Mouse (Mus musculus): Measurements from ENCODE around the gene Ttc7b. TPM values are rescaled to one million over a fixed set of nuclear protein-coding genes. Genes with fewer than 3 reads are reported as not detected.

Ttc7b gene
- polyA plus RNA-seq, 2 experiments: 1.3 to 3.5 TPM

- ATAC-seq (ENCODE audit: insufficient read depth) (no peak), DNase-seq (ENCODE audit: low read depth in 3 of 3, low spot score in 3 of 3) (no peak)
- no peak overlapping the region for H3K9ac ChIP-seq (replicated peaks)
- WGBS (ENCODE audit: insufficient replicate concordance): 54% methylated on average over 6 of the region's 6 CpGs
- H3K9me3 ChIP-seq (ENCODE audit: control insufficient read depth, low read length): no peaks in the 10 kb centered on the region
- no peak overlapping the region for H3K4me2 ChIP-seq (ENCODE audit: low read depth)
- no peaks in the 10 kb centered on the region for H3K27me3 ChIP-seq (ENCODE audit: control insufficient read depth, insufficient read depth, low read length)
- no peak for TF ChIP-seq CTCF (IDR thresholded peaks at IDR 0.05; ENCODE audit: low read depth)
- no peak for TF ChIP-seq EP300 (IDR thresholded peaks at IDR 0.05; ENCODE audit: low read depth)
- no peak overlapping the region for H3K27ac ChIP-seq
- H3K4me3 ChIP-seq (ENCODE audit: insufficient read depth in 1 of 2, low read depth in 2 of 2, low read length in 2 of 2): no peak overlapping the region
- no peaks in the 10 kb centered on the region for H3K4me1 ChIP-seq (replicated peaks; ENCODE audit: control insufficient read depth in 2 of 2, insufficient read depth in 2 of 2, low read length in 1 of 2)
- no peaks in the 10 kb centered on the region for H3K36me3 ChIP-seq (replicated peaks; ENCODE audit: control insufficient read depth, insufficient read depth, low read depth)
Measured at GRCm38 (mm10) chr12:100445271-100445670, 75.4 kb downstream of the Ttc7b start.

DNA sequence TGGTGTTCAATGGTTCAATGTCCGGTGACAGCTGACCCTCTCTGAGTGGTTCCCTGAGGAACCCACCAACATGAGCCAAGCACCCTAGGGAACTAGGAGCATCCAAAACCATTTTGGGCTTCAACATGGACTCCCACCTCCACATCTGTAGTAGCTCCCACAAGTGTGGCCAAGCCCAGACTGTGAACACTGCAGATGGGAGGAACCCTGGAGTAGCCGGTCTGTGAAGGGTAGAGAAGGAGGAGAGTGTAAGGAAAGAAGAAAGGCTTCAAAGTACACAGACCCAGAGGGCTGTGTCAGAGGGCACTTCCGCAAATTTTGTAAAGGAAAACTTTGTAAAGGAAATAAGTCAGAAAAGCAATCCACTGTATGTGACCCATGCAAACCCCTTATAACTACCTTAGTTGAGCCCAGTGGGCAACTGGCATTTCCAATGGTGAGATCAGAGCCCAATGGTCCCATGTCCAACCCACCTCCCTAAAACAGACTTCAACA lies 75.9 kb downstream of the Ttc7b start:
- TF ChIP-seq CTCF (IDR thresholded peaks at IDR 0.05; ENCODE audit: low read depth): no peak
- TF ChIP-seq EP300 (IDR thresholded peaks at IDR 0.05; ENCODE audit: low read depth): no peak
- H3K27ac ChIP-seq: no peak overlapping the region
- H3K9me3 ChIP-seq (ENCODE audit: control insufficient read depth, low read length): no peaks in the 10 kb centered on the region
- H3K4me1 ChIP-seq (replicated peaks; ENCODE audit: control insufficient read depth in 2 of 2, insufficient read depth in 2 of 2, low read length in 1 of 2): 0 out of 4 replicates have a peak, but pooled peaks cover 0 to under 1% of the 10 kb centered on the region in 2 experiments
- H3K4me3 ChIP-seq (ENCODE audit: insufficient read depth in 1 of 2, low read depth in 2 of 2, low read length in 2 of 2): no peak overlapping the region
- no peak overlapping the region for H3K4me2 ChIP-seq (ENCODE audit: low read depth)
- H3K9ac ChIP-seq (replicated peaks): no peak overlapping the region
- DNase-seq (ENCODE audit: low read depth in 3 of 3, low spot score in 3 of 3) (no peak), ATAC-seq (ENCODE audit: insufficient read depth) (no peak)
- H3K27me3 ChIP-seq (ENCODE audit: control insufficient read depth, insufficient read depth, low read length): no peaks in the 10 kb centered on the region
- 79% methylated on average over 3 of the region's 3 CpGs for WGBS (ENCODE audit: insufficient replicate concordance)
- no peaks in the 10 kb centered on the region for H3K36me3 ChIP-seq (replicated peaks; ENCODE audit: control insufficient read depth, insufficient read depth, low read depth)

GRCm38 (mm10) chr12:100443452-100443851 lies 77.2 kb downstream of the Ttc7b start:
- H3K27me3 ChIP-seq (ENCODE audit: control insufficient read depth, insufficient read depth, low read length): no peaks in the 10 kb centered on the region
- H3K4me2 ChIP-seq (ENCODE audit: low read depth): no peak overlapping the region
- no peak overlapping the region for H3K27ac ChIP-seq
- H3K9ac ChIP-seq (replicated peaks): no peak overlapping the region
- H3K9me3 ChIP-seq (ENCODE audit: control insufficient read depth, low read length): no peaks in the 10 kb centered on the region
- no peak for DNase-seq (ENCODE audit: low read depth in 3 of 3, low spot score in 3 of 3)
- no peaks in the 10 kb centered on the region for H3K36me3 ChIP-seq (replicated peaks; ENCODE audit: control insufficient read depth, insufficient read depth, low read depth)
- 0 out of 4 replicates have a peak, but pooled peaks cover 0 to 2% of the 10 kb centered on the region in 2 experiments for H3K4me1 ChIP-seq (replicated peaks; ENCODE audit: control insufficient read depth in 2 of 2, insufficient read depth in 2 of 2, low read length in 1 of 2)
- 66% methylated on average over 6 of the region's 6 CpGs for WGBS (ENCODE audit: insufficient replicate concordance)
- no peak for ATAC-seq (ENCODE audit: insufficient read depth)
- no peak overlapping the region for H3K4me3 ChIP-seq (ENCODE audit: insufficient read depth in 1 of 2, low read depth in 2 of 2, low read length in 2 of 2)
- no peak for TF ChIP-seq EP300 (IDR thresholded peaks at IDR 0.05; ENCODE audit: low read depth)
- no peak for TF ChIP-seq CTCF (IDR thresholded peaks at IDR 0.05; ENCODE audit: low read depth)

DNA sequence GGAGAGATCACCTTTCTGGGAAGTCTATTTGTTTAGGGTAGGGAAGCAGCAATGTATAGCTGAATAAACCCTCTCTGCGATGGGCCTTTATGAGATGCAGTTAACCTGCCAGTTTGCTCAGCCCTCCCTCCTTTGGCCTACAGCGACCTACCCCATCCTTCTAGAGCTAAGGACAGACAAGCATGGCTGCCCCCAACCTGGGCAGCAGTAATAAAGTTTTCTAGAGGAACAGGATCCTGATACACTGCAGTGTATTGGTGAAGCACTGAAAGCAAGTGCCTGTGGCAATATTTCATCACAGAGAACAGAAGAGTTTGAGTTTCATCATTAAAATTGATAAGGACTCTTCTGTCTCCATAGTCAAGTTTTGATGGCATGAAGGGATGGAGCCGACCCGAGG lies 79.0 kb downstream of the Ttc7b start:
- H3K27ac ChIP-seq: no peak overlapping the region
- no peak overlapping the region for H3K9ac ChIP-seq (replicated peaks)
- H3K4me3 ChIP-seq (ENCODE audit: insufficient read depth in 1 of 2, low read depth in 2 of 2, low read length in 2 of 2): no peak overlapping the region
- ATAC-seq (ENCODE audit: insufficient read depth): no peak
- no peak for TF ChIP-seq EP300 (IDR thresholded peaks at IDR 0.05; ENCODE audit: low read depth)
- TF ChIP-seq CTCF (IDR thresholded peaks at IDR 0.05; ENCODE audit: low read depth): no peak
- H3K4me1 ChIP-seq (replicated peaks; ENCODE audit: control insufficient read depth in 2 of 2, insufficient read depth in 2 of 2, low read length in 1 of 2): 0 out of 4 replicates have a peak, but pooled peaks cover 0 to 2% of the 10 kb centered on the region in 2 experiments
- H3K36me3 ChIP-seq (replicated peaks; ENCODE audit: control insufficient read depth, insufficient read depth, low read depth): no peaks in the 10 kb centered on the region
- DNase-seq (ENCODE audit: low read depth in 3 of 3, low spot score in 3 of 3): no peak
- 67% methylated on average over 4 of the region's 4 CpGs for WGBS (ENCODE audit: insufficient replicate concordance)
- no peaks in the 10 kb centered on the region for H3K27me3 ChIP-seq (ENCODE audit: control insufficient read depth, insufficient read depth, low read length)
- H3K9me3 ChIP-seq (ENCODE audit: control insufficient read depth, low read length): no peaks in the 10 kb centered on the region
- H3K4me2 ChIP-seq (ENCODE audit: low read depth): no peak overlapping the region

DNA sequence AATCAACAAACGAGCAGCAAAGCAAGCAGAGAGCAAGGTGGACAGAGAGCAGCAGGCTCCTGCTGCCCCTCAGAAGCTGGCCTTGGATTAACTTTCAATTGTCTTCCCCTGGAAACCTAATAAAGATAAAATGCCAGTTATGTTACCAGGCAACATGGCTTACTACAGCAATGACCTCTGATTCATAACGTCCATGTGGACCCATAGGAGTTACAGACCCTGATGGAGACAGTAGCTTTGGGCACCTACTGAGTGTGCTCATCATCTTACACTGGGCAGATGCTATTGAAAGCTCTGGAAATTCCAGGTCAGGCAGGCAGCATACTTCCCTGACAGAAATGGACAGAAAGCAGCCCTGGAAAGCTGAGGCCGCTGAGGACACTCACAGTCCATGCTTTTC lies 80.7 kb downstream of the Ttc7b start:
- 0 out of 4 replicates have a peak, but pooled peaks cover 0 to 2% of the 10 kb centered on the region in 2 experiments for H3K4me1 ChIP-seq (replicated peaks; ENCODE audit: control insufficient read depth in 2 of 2, insufficient read depth in 2 of 2, low read length in 1 of 2)
- TF ChIP-seq CTCF (IDR thresholded peaks at IDR 0.05; ENCODE audit: low read depth) (no peak), EP300 (IDR thresholded peaks at IDR 0.05; ENCODE audit: low read depth) (no peak)
- H3K36me3 ChIP-seq (replicated peaks; ENCODE audit: control insufficient read depth, insufficient read depth, low read depth): no peaks in the 10 kb centered on the region
- DNase-seq (ENCODE audit: low read depth in 3 of 3, low spot score in 3 of 3) (no peak), ATAC-seq (ENCODE audit: insufficient read depth) (no peak)
- 59% methylated on average over 3 of the region's 3 CpGs for WGBS (ENCODE audit: insufficient replicate concordance)
- H3K27ac ChIP-seq: no peak overlapping the region
- no peaks in the 10 kb centered on the region for H3K9me3 ChIP-seq (ENCODE audit: control insufficient read depth, low read length)
- H3K9ac ChIP-seq (replicated peaks): no peak overlapping the region
- H3K4me3 ChIP-seq (ENCODE audit: insufficient read depth in 1 of 2, low read depth in 2 of 2, low read length in 2 of 2): no peak overlapping the region
- no peaks in the 10 kb centered on the region for H3K27me3 ChIP-seq (ENCODE audit: control insufficient read depth, insufficient read depth, low read length)
- no peak overlapping the region for H3K4me2 ChIP-seq (ENCODE audit: low read depth)

All from liver, embryonic 14.5 days (tissue).